Mouse (Mus musculus) kidney, adult 2 months (tissue): ENCODE results near the gene Rab11b. TPM values are rescaled to one million over a fixed set of nuclear protein-coding genes. Genes with fewer than 3 reads are reported as not detected.

Experiments
- DNase-seq: peaks from one replicate; pipeline ENCODE4 v3.0.0; 2021
- H3K27ac ChIP-seq: fragments of 200-500 bp; 2 replicates; pipeline ENCODE4 v1.5.1; 2012; ENCODE audit warnings: low read depth, low read length, control low read depth, inconsistent platforms; ENCODE audit not compliant: insufficient read depth
- H3K27me3 ChIP-seq: fragments of 200-500 bp; replicated peaks from 2 replicates; pipeline ENCODE4 v1.6.1; 2012; ENCODE audit warnings: mild to moderate bottlenecking, moderate library complexity, low read length, inconsistent platforms; ENCODE audit not compliant: control insufficient read depth, insufficient read depth
- H3K36me3 ChIP-seq: fragments of 200-500 bp; 2 replicates; pipeline ENCODE4 v1.6.1; 2012; ENCODE audit warnings: mild to moderate bottlenecking, moderate library complexity, low read length, inconsistent platforms; ENCODE audit not compliant: control insufficient read depth, insufficient read depth
- H3K4me1 ChIP-seq: fragments of 200-500 bp; 2 replicates; pipeline ENCODE4 v1.6.1; 2011; ENCODE audit warnings: low read length; ENCODE audit not compliant: control insufficient read depth, insufficient read depth
- H3K4me3 ChIP-seq: fragments of 200-500 bp; 2 replicates; pipeline ENCODE4 v1.5.1; 2011; ENCODE audit warnings: mild to moderate bottlenecking, low read depth, low read length, control low read depth; ENCODE audit not compliant: insufficient read depth
- CTCF ChIP-seq: fragments of 200-500 bp; conservative IDR thresholded peaks from 2 replicates; pipeline ENCODE4 v1.5.1; 2011; ENCODE audit warnings: low read depth, mild to moderate bottlenecking, control low read depth, low read length, moderate library complexity, mixed read lengths; ENCODE audit not compliant: insufficient read depth, insufficient read length
- POLR2A ChIP-seq: fragments of 200-500 bp; IDR thresholded peaks from one replicate; pipeline ENCODE4 v1.6.1; 2011; ENCODE audit warnings: low read depth, low read length, control low read depth
- WGBS: fragments of 180-500 bp; shearing (Covaris S2); methylation state at CpG from one replicate; pipeline ENCODE4 v1.1.7; 2018; 5-methylcytosine and 5-hydroxymethylcytosine counted together
- polyA plus RNA-seq: library from polyadenylated mRNA; depleted of rRNA; stranded (reverse); fragments of >200 nt; gene quantifications from 2 replicates; pipeline ENCODE4 v1.2.3, GENCODE M21; 2012; rRNA removed

Rab11b gene
- polyA plus RNA-seq, 1 experiment, result 291 TPM

GRCm38 (mm10) chr17:33714779-33715178, 45.6 kb downstream of the Rab11b start:
- Histone ChIP-seq H3K36me3 (no peaks in the 10 kb centered on the region), H3K27me3 (no peaks in the 10 kb centered on the region), H3K4me1 (no peaks in the 10 kb centered on the region; the same call in 1 of the 2 replicates), H3K4me3 (no peak overlapping the region), H3K27ac (no peak overlapping the region)
- no peak for DNase-seq
- 92% methylated on average over 1 of the region's 1 CpGs for WGBS
- TF ChIP-seq POLR2A, result no peak

- no peak for DNase-seq
- WGBS, result 78% methylated on average over 5 of the region's 5 CpGs
- Histone ChIP-seq H3K27me3 (no peaks in the 10 kb centered on the region), H3K4me3 (no peak overlapping the region), H3K36me3 (peaks cover 4% of the 10 kb centered on the region), H3K27ac (no peak overlapping the region), H3K4me1 (no peaks in the 10 kb centered on the region; the same call in 1 of the 2 replicates)
- TF ChIP-seq POLR2A (no peak), CTCF (no peak)
These were observed 47.1 kb downstream of the Rab11b start for GRCm38 (mm10) chr17:33713271-33713670.

- H3K27ac ChIP-seq, result no peak overlapping the region
- peaks cover 7% of the 10 kb centered on the region for H3K36me3 ChIP-seq
- TF ChIP-seq CTCF (no peak), POLR2A (no peak)
- no peaks in the 10 kb centered on the region for H3K27me3 ChIP-seq
- H3K4me1 ChIP-seq, result no peaks in the 10 kb centered on the region
- no peak overlapping the region for H3K4me3 ChIP-seq
- DNase-seq, result no peak
- WGBS, result 80% methylated on average over 3 of the region's 3 CpGs
These were observed 50.5 kb downstream of the Rab11b start for GRCm38 (mm10) chr17:33709834-33710233.

- Histone ChIP-seq H3K27me3 (no peaks in the 10 kb centered on the region), H3K4me3 (no peak overlapping the region), H3K27ac (no peak overlapping the region), H3K4me1 (no peaks in the 10 kb centered on the region), H3K36me3 (peaks cover 5% of the 10 kb centered on the region)
- 91% methylated on average over 9 of the region's 9 CpGs for WGBS
- DNase-seq, result no peak
- no peak for TF ChIP-seq CTCF
- TF ChIP-seq POLR2A, result no peak
These were observed 57.2 kb downstream of the Rab11b start for GRCm38 (mm10) chr17:33703091-33703490.

GRCm38 (mm10) chr17:33702178-33702577, 58.2 kb downstream of the Rab11b start:
- no peak overlapping the region for H3K4me3 ChIP-seq
- no peak for DNase-seq
- H3K4me1 ChIP-seq, result no peaks in the 10 kb centered on the region
- peaks cover 7% of the 10 kb centered on the region for H3K36me3 ChIP-seq
- 60% methylated on average over 1 of the region's 1 CpGs for WGBS
- no peak for TF ChIP-seq POLR2A
- TF ChIP-seq CTCF, result no peak
- H3K27ac ChIP-seq, result no peak overlapping the region
- H3K27me3 ChIP-seq, result no peaks in the 10 kb centered on the region

GRCm38 (mm10) chr17:33695471-33695870, 64.9 kb downstream of the Rab11b start:
- 93% methylated on average over 1 of the region's 1 CpGs for WGBS
- H3K36me3 ChIP-seq, result peaks cover 6% of the 10 kb centered on the region
- no peak overlapping the region for H3K4me3 ChIP-seq
- H3K4me1 ChIP-seq, result no peaks in the 10 kb centered on the region
- H3K27ac ChIP-seq, result no peak overlapping the region
- no peak for DNase-seq
- no peak for TF ChIP-seq CTCF
- no peak for TF ChIP-seq POLR2A
- H3K27me3 ChIP-seq, result no peaks in the 10 kb centered on the region

Other genes starting within 250 kb of the Rab11b start
- gene Adamts10, start 236.3 kb downstream of the Rab11b start, polyA plus RNA-seq, result 31.4 and 37.9 TPM in 2 replicates
- gene Myo1f, start 204.8 kb downstream of the Rab11b start, polyA plus RNA-seq, result 1.5 and 2.7 TPM in 2 replicates
- 43.2 and 44.0 TPM in 2 replicates for gene Zfp414, start 131.4 kb downstream of the Rab11b start, polyA plus RNA-seq
- 0.34 and 0.48 TPM in 2 replicates for gene Pram1, start 122.5 kb downstream of the Rab11b start, polyA plus RNA-seq
- gene Hnrnpm, start 73.7 kb downstream of the Rab11b start, polyA plus RNA-seq, result 49.9 and 50.7 TPM in 2 replicates
- gene March2, start 41.9 kb downstream of the Rab11b start, polyA plus RNA-seq, result 95.8 and 102 TPM in 2 replicates
- gene Angptl4, start 21.3 kb upstream of the Rab11b start, polyA plus RNA-seq, result 19.2 and 21.0 TPM in 2 replicates
- gene Kank3, start 50.0 kb upstream of the Rab11b start, polyA plus RNA-seq, result 83.0 and 89.3 TPM in 2 replicates
- gene Rps28, start 64.0 kb upstream of the Rab11b start, polyA plus RNA-seq, result 620 and 1,023 TPM in 2 replicates
- gene Ndufa7, start 64.0 kb upstream of the Rab11b start, polyA plus RNA-seq, result 672 and 745 TPM in 2 replicates
- 71.3 and 87.8 TPM in 2 replicates for gene Cd320, start 82.6 kb upstream of the Rab11b start, polyA plus RNA-seq
- not detected in 2 replicates for gene Gm7029, start 113.3 kb upstream of the Rab11b start, polyA plus RNA-seq
- 1.3 and 1.6 TPM in 2 replicates for gene Kifc1, start 130.1 kb upstream of the Rab11b start, polyA plus RNA-seq
- not detected in 2 replicates for gene Platr17, start 144.6 kb upstream of the Rab11b start, polyA plus RNA-seq
- 33.3 and 35.0 TPM in 2 replicates for gene Daxx, start 148.9 kb upstream of the Rab11b start, polyA plus RNA-seq
- 106 and 112 TPM in 2 replicates for gene Tapbp, start 155.4 kb upstream of the Rab11b start, polyA plus RNA-seq
- gene Zbtb22, start 155.4 kb upstream of the Rab11b start, polyA plus RNA-seq, result 31.6 and 54.0 TPM in 2 replicates
- gene Rgl2, start 169.0 kb upstream of the Rab11b start, polyA plus RNA-seq, result 61.8 and 78.6 TPM in 2 replicates
- gene Pfdn6, start 179.8 kb upstream of the Rab11b start, polyA plus RNA-seq, result 27.4 and 41.1 TPM in 2 replicates
- 15.3 and 16.0 TPM in 2 replicates for gene Wdr46, start 180.1 kb upstream of the Rab11b start, polyA plus RNA-seq
- 6.7 and 7.8 TPM in 2 replicates for gene B3galt4, start 191.0 kb upstream of the Rab11b start, polyA plus RNA-seq
- 54.2 and 60.5 TPM in 2 replicates for gene Vps52, start 195.3 kb upstream of the Rab11b start, polyA plus RNA-seq
- 342 and 406 TPM in 2 replicates for gene Rps18, start 195.5 kb upstream of the Rab11b start, polyA plus RNA-seq
- gene H2-K1, start 239.8 kb upstream of the Rab11b start, polyA plus RNA-seq, result 1,162 and 1,255 TPM in 2 replicates